Mouse (Mus musculus) heart, embryonic 16.5 days (tissue): ENCODE measurements around the gene Gpr84. TPM values are rescaled to one million over a fixed set of nuclear protein-coding genes. Genes with fewer than 3 reads are reported as not detected.

Experiments used
- ATAC-seq: fragments of 200-750 bp; cut with Nextera tagmentation; replicated peaks from 2 replicates; pipeline ENCODE4 v1.8.0; 2017; ENCODE audit warnings: moderate number of reproducible peaks; ENCODE audit not compliant: insufficient read depth, low FRiP score; ENCODE audit errors: extremely low read depth
- H3K27ac ChIP-seq: fragments of 300-500 bp; sonication (generic); 2 replicates; pipeline ENCODE4 v1.5.1; 2014; ENCODE audit warnings: mild to moderate bottlenecking, low read length, control low read depth, moderate library complexity
- H3K27me3 ChIP-seq: fragments of 300-500 bp; sonication (generic); 2 replicates; pipeline ENCODE4 v1.6.1; 2014; ENCODE audit warnings: low read length, mixed read lengths; ENCODE audit not compliant: control insufficient read depth, insufficient read depth
- H3K36me3 ChIP-seq: fragments of 300-500 bp; sonication (generic); 2 replicates; pipeline ENCODE4 v1.6.1; 2014; ENCODE audit not compliant: control insufficient read depth, insufficient read depth
- H3K4me1 ChIP-seq: fragments of 300-500 bp; sonication (generic); 2 replicates; pipeline ENCODE4 v1.6.1; 2014; ENCODE audit warnings: low read length, mixed read lengths; ENCODE audit not compliant: control insufficient read depth, insufficient read depth
- H3K4me2 ChIP-seq: fragments of 300-500 bp; sonication (generic); 2 replicates; pipeline ENCODE4 v1.6.1; 2014; ENCODE audit warnings: low read depth, mild to moderate bottlenecking, control low read depth, low read length
- H3K4me3 ChIP-seq: fragments of 300-500 bp; sonication (generic); 2 replicates; pipeline ENCODE4 v1.5.1; 2014; ENCODE audit warnings: mild to moderate bottlenecking, control low read depth, low read length
- H3K9ac ChIP-seq: fragments of 300-500 bp; sonication (generic); 2 replicates; pipeline ENCODE4 v1.6.1; 2014; ENCODE audit warnings: low read length, control low read depth
- H3K9me3 ChIP-seq: fragments of 300-500 bp; sonication (generic); replicated peaks from 2 replicates; pipeline ENCODE4 v1.6.1; 2016; ENCODE audit warnings: low read length; ENCODE audit not compliant: control insufficient read depth
- WGBS: fragments of 180-500 bp; shearing (Covaris S2); extraction: QIAGEN DNeasy Blood & Tissue Kit; methylation state at CpG from one replicate; pipeline ENCODE4 v1.1.7; 2014; 5-methylcytosine and 5-hydroxymethylcytosine counted together
- polyA plus RNA-seq: library from polyadenylated mRNA; unstranded; fragments of >200 nt; fragmentation: Nextera tagmentation; extraction: Ambion mirVana; gene quantifications from 2 replicates; pipeline ENCODE4 v1.2.1, GENCODE M21; 2015

Gpr84 gene
- polyA plus RNA-seq, 1 experiment from 2014 or later = not detected

GRCm38 (mm10) chr15:103315979-103316776 is 5.8 kb upstream of the Gpr84 start:
- no peaks in the 10 kb centered on the region for H3K27me3 ChIP-seq
- peaks cover 24% of the 10 kb centered on the region for H3K4me1 ChIP-seq
- H3K4me2 ChIP-seq = no peak overlapping the region
- WGBS = 65% methylated on average over 10 of the region's 10 CpGs
- no peak for ATAC-seq
- H3K27ac ChIP-seq = no peak overlapping the region
- H3K9ac ChIP-seq = no peak overlapping the region
- no peak overlapping the region for H3K4me3 ChIP-seq
- no peaks in the 10 kb centered on the region for H3K36me3 ChIP-seq
- H3K9me3 ChIP-seq = no peaks in the 10 kb centered on the region

- H3K27me3 ChIP-seq = no peaks in the 10 kb centered on the region
- no peaks in the 10 kb centered on the region for H3K9me3 ChIP-seq
- H3K9ac ChIP-seq = peak overlapping the region; percentile 60
- H3K4me1 ChIP-seq = peaks cover 21% of the 10 kb centered on the region
- peak overlapping the region; percentile 45 for H3K4me3 ChIP-seq
- ATAC-seq = peak; percentile 45; the same call in 1 of the 2 replicates
- H3K36me3 ChIP-seq = no peaks in the 10 kb centered on the region
- no peak overlapping the region for H3K27ac ChIP-seq
- H3K4me2 ChIP-seq = peak overlapping the region; percentile 80
- WGBS = 16% methylated on average over 18 of the region's 18 CpGs
These were observed 4.6 kb upstream of the Gpr84 start for GRCm38 (mm10) chr15:103315011-103315502.

- no peak for ATAC-seq
- H3K4me3 ChIP-seq = peak overlapping the region; percentile 45
- H3K4me1 ChIP-seq = peaks cover 21% of the 10 kb centered on the region
- no peaks in the 10 kb centered on the region for H3K27me3 ChIP-seq
- WGBS = 38% methylated on average over 22 of the region's 22 CpGs
- H3K9ac ChIP-seq = peak overlapping the region; percentile 53
- peak overlapping the region; percentile 80 for H3K4me2 ChIP-seq
- H3K9me3 ChIP-seq = no peaks in the 10 kb centered on the region
- H3K36me3 ChIP-seq = no peaks in the 10 kb centered on the region
- H3K27ac ChIP-seq = no peak overlapping the region
These were observed 3.8 kb upstream of the Gpr84 start for GRCm38 (mm10) chr15:103314181-103314580.

- Histone ChIP-seq H3K4me3 (peak overlapping the region; percentile 45; the same call in 1 of the 2 replicates), H3K27me3 (no peaks in the 10 kb centered on the region), H3K9me3 (no peaks in the 10 kb centered on the region), H3K36me3 (no peaks in the 10 kb centered on the region), H3K27ac (no peak overlapping the region), H3K4me1 (peaks cover 19% of the 10 kb centered on the region), H3K9ac (peak overlapping the region; percentile 53; the same call in 1 of the 2 replicates), H3K4me2 (peak overlapping the region; percentile 80)
- no peak for ATAC-seq
- WGBS = 18% methylated on average over 18 of the region's 18 CpGs
These were observed 3.2 kb upstream of the Gpr84 start for GRCm38 (mm10) chr15:103313495-103314095.

GRCm38 (mm10) chr15:103308876-103309580 is 1.4 kb downstream of the Gpr84 start:
- no peaks in the 10 kb centered on the region for H3K9me3 ChIP-seq
- H3K27me3 ChIP-seq = no peaks in the 10 kb centered on the region
- H3K27ac ChIP-seq = no peak overlapping the region
- no peak for ATAC-seq
- no peaks in the 10 kb centered on the region for H3K36me3 ChIP-seq
- H3K4me3 ChIP-seq = 0 out of 2 replicates have a peak overlapping the region, but pooled peaks have one; percentile 0
- WGBS = 56% methylated on average over 26 of the region's 26 CpGs
- peak overlapping the region; percentile 3; the same call in 1 of the 2 replicates for H3K9ac ChIP-seq
- H3K4me2 ChIP-seq = peak overlapping the region; percentile 41; the same call in 1 of the 2 replicates
- H3K4me1 ChIP-seq = peaks cover 19% of the 10 kb centered on the region

- H3K9ac ChIP-seq = peak overlapping the region; percentile 3; the same call in 1 of the 2 replicates
These were observed 2.1 kb downstream of the Gpr84 start for GRCm38 (mm10) chr15:103308056-103308875.

GRCm38 (mm10) chr15:103307125-103307524 is 3.3 kb downstream of the Gpr84 start:
- Histone ChIP-seq H3K9me3 (no peaks in the 10 kb centered on the region), H3K27me3 (no peaks in the 10 kb centered on the region), H3K4me2 (peak overlapping the region; percentile 2; the same call in 1 of the 2 replicates), H3K4me3 (no peak overlapping the region), H3K9ac (peak overlapping the region; percentile 16; the same call in 1 of the 2 replicates), H3K4me1 (peaks cover 22% of the 10 kb centered on the region), H3K27ac (0 out of 2 replicates have a peak overlapping the region, but pooled peaks have one; percentile 2), H3K36me3 (no peaks in the 10 kb centered on the region)
- ATAC-seq = no peak
- WGBS = 2% methylated on average over 7 of the region's 7 CpGs

More at GRCm38 (mm10) chr15:103308056-103308875, 2.1 kb downstream of the Gpr84 start:
- 37% methylated on average over 28 of the region's 28 CpGs for WGBS
- Histone ChIP-seq H3K27ac (no peak overlapping the region), H3K4me3 (0 out of 2 replicates have a peak overlapping the region, but pooled peaks have one; percentile 0), H3K4me2 (peak overlapping the region; percentile 41; the same call in 1 of the 2 replicates), H3K9me3 (no peaks in the 10 kb centered on the region), H3K27me3 (no peaks in the 10 kb centered on the region), H3K4me1 (peaks cover 19% of the 10 kb centered on the region), H3K36me3 (no peaks in the 10 kb centered on the region)
- no peak for ATAC-seq
